Mouse (Mus musculus) lung, embryonic 14.5 days (tissue): ENCODE measurements around the gene Hps6. TPM values are rescaled to one million over a fixed set of nuclear protein-coding genes. Genes with fewer than 3 reads are reported as not detected.

Experiments used
- ATAC-seq: fragments of 200-750 bp; cut with Nextera tagmentation; 2 replicates; pipeline ENCODE4 v1.8.0; 2017; ENCODE audit warnings: mild to moderate bottlenecking, moderate TSS enrichment, moderate library complexity; ENCODE audit not compliant: insufficient read depth
- DNase-seq: peaks from one replicate; pipeline ENCODE4 v3.0.0-alpha.2; 2015
- H3K27ac ChIP-seq: fragments of 300-500 bp; sonication (generic); 2 replicates; pipeline ENCODE4 v1.5.1; 2014; ENCODE audit warnings: low read depth, mild to moderate bottlenecking, moderate library complexity
- H3K27me3 ChIP-seq: fragments of 300-500 bp; sonication (generic); 2 replicates; pipeline ENCODE4 v1.6.1; 2014; ENCODE audit warnings: low read length, control low read depth; ENCODE audit not compliant: insufficient read depth
- H3K36me3 ChIP-seq: fragments of 300-500 bp; sonication (generic); 2 replicates; pipeline ENCODE4 v1.6.1; 2014; ENCODE audit warnings: control low read depth; ENCODE audit not compliant: insufficient read depth
- H3K4me1 ChIP-seq: fragments of 300-500 bp; sonication (generic); 2 replicates; pipeline ENCODE4 v1.6.1; 2014; ENCODE audit warnings: antibody characterized with exemption, control low read depth; ENCODE audit not compliant: insufficient read depth
- H3K4me2 ChIP-seq: fragments of 300-500 bp; sonication (generic); 2 replicates; pipeline ENCODE4 v1.6.1; 2014; ENCODE audit warnings: mild to moderate bottlenecking
- H3K4me3 ChIP-seq: fragments of 300-500 bp; sonication (generic); 2 replicates; pipeline ENCODE4 v1.5.1; 2014; ENCODE audit warnings: low read depth, low read length
- H3K9ac ChIP-seq: fragments of 300-500 bp; sonication (generic); 2 replicates; pipeline ENCODE4 v1.6.1; 2014
- H3K9me3 ChIP-seq: fragments of 300-500 bp; sonication (generic); 2 replicates; pipeline ENCODE4 v1.6.1; 2016; ENCODE audit warnings: low read depth, low read length, control low read depth
- CTCF ChIP-seq: IDR thresholded peaks from 2 replicates; pipeline ENCODE4 v1.5.1; 2016; ENCODE audit warnings: antibody characterized with exemption, low read depth
- WGBS: fragments of 180-500 bp; shearing (Covaris S2); extraction: QIAGEN DNeasy Blood & Tissue Kit; methylation state at CpG from one replicate; pipeline ENCODE4 v1.1.7; 2014; 5-methylcytosine and 5-hydroxymethylcytosine counted together
- polyA plus RNA-seq: library from polyadenylated mRNA; unstranded; fragments of >200 nt; fragmentation: Nextera tagmentation; extraction: Ambion mirVana; gene quantifications from 2 replicates; pipeline ENCODE4 v1.2.1, GENCODE M21; 2014

The Hps6 gene
- polyA plus RNA-seq, 1 experiment from 2014 or later = 6.0 TPM

- Histone ChIP-seq H3K27ac (peak overlapping the region; percentile 99), H3K4me1 (peaks cover 30% of the 10 kb centered on the region), H3K9me3 (no peaks in the 10 kb centered on the region), H3K27me3 (no peaks in the 10 kb centered on the region), H3K9ac (peak overlapping the region; percentile 98), H3K4me2 (peak overlapping the region; percentile 77), H3K36me3 (no peaks in the 10 kb centered on the region), H3K4me3 (peak overlapping the region; percentile 88)
- TF ChIP-seq CTCF = no peak
- ATAC-seq = peak; percentile 71
- WGBS = 2% methylated on average over 7 of the region's 7 CpGs
- DNase-seq = peak; percentile 88
Measured at GRCm38 (mm10) chr19:46045696-46046311, 42.5 kb downstream of the Hps6 start.

DNA sequence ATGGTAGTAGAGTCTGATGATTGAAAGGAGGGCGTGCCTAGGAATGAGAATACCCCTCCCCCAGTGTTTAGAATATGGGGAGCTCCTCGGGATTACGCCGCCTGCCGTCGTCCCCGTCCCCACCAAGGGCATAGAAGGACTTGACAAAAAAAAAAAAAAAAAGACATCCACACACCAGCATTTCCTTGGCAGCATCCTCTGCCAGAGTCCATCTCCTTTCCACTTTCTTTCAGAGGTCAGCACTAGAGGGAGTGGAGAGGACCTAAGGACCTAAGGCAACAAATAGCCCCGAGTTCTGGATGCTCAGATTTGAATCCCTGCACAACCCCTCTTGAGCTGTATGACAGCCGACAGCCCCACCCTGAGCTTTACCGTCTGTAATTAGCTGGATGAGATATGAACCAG, 43.3 kb downstream of the Hps6 start:
- Histone ChIP-seq H3K9me3 (no peaks in the 10 kb centered on the region), H3K9ac (no peak overlapping the region), H3K27me3 (no peaks in the 10 kb centered on the region), H3K27ac (peak overlapping the region; percentile 99), H3K36me3 (no peaks in the 10 kb centered on the region), H3K4me1 (peaks cover 23% of the 10 kb centered on the region), H3K4me3 (peak overlapping the region; percentile 88), H3K4me2 (peak overlapping the region; percentile 77)
- peak; percentile 67 for DNase-seq
- 5% methylated on average over 10 of the region's 10 CpGs for WGBS
- ATAC-seq = no peak
- peak; percentile 43; the same call in 1 of the 2 replicates for TF ChIP-seq CTCF

- TF ChIP-seq CTCF = no peak
- no peak overlapping the region for H3K4me2 ChIP-seq
- no peak overlapping the region for H3K9ac ChIP-seq
- no peak overlapping the region for H3K4me3 ChIP-seq
- no peaks in the 10 kb centered on the region for H3K36me3 ChIP-seq
- WGBS = 70% methylated on average over 2 of the region's 2 CpGs
- DNase-seq (no peak), ATAC-seq (no peak)
- no peak overlapping the region for H3K27ac ChIP-seq
- H3K4me1 ChIP-seq = peaks cover 17% of the 10 kb centered on the region; the same call in 1 of the 2 replicates
- H3K9me3 ChIP-seq = no peaks in the 10 kb centered on the region
- no peaks in the 10 kb centered on the region for H3K27me3 ChIP-seq
Measured at GRCm38 (mm10) chr19:46047426-46047825, 44.1 kb downstream of the Hps6 start.

DNA sequence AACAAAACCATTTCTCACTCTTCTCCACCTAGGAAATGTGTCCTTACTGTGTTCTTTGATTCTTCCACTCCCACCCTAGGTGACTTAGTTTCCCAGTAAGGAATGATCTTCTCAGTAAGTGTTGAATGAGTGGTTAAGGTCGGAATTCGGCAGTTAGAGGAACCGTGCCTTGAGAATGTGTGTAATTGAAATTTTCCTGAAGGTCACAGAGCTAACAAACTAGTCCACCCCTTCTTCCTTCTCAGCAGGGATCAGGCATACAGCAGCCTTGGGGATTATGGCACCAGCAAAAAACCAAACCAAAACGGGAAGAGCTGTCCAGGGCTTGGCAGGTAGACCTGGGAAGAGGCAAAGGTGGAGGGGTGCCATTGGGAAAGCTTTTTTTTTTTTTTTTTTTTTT, 45.8 kb downstream of the Hps6 start:
- no peak overlapping the region for H3K9ac ChIP-seq
- ATAC-seq = no peak
- TF ChIP-seq CTCF = no peak
- 0 out of 2 replicates have a peak, but pooled peaks cover 7% of the 10 kb centered on the region for H3K4me1 ChIP-seq
- no peak overlapping the region for H3K4me2 ChIP-seq
- 58% methylated on average over 4 of the region's 4 CpGs for WGBS
- no peaks in the 10 kb centered on the region for H3K36me3 ChIP-seq
- H3K9me3 ChIP-seq = no peaks in the 10 kb centered on the region
- H3K27me3 ChIP-seq = no peaks in the 10 kb centered on the region
- no peak for DNase-seq
- H3K27ac ChIP-seq = no peak overlapping the region
- no peak overlapping the region for H3K4me3 ChIP-seq

- H3K4me2 ChIP-seq = no peak overlapping the region
- no peak overlapping the region for H3K27ac ChIP-seq
- no peak for ATAC-seq
- H3K9ac ChIP-seq = no peak overlapping the region; the same call in 1 of the 2 replicates
- H3K27me3 ChIP-seq = no peaks in the 10 kb centered on the region
- no peak overlapping the region for H3K4me3 ChIP-seq
- TF ChIP-seq CTCF = no peak
- DNase-seq = no peak
- no peaks in the 10 kb centered on the region for H3K9me3 ChIP-seq
- WGBS = 68% methylated on average over 2 of the region's 2 CpGs
- H3K4me1 ChIP-seq = 0 out of 2 replicates have a peak, but pooled peaks cover 7% of the 10 kb centered on the region
- H3K36me3 ChIP-seq = no peaks in the 10 kb centered on the region
Measured at GRCm38 (mm10) chr19:46050462-46050861, 47.2 kb downstream of the Hps6 start.

Other genes starting within 250 kb of the Hps6 start
- gene Mgea5, start 219.7 kb upstream of the Hps6 start, polyA plus RNA-seq = 58.3 and 61.8 TPM in 2 replicates
- 2.8 and 3.2 TPM in 2 replicates for gene Kcnip2, start 187.4 kb upstream of the Hps6 start, polyA plus RNA-seq
- 16.0 and 17.8 TPM in 2 replicates for gene Armh3, start 5.0 kb upstream of the Hps6 start, polyA plus RNA-seq
- gene Pprc1, start 41.4 kb downstream of the Hps6 start, polyA plus RNA-seq = 53.7 and 55.1 TPM in 2 replicates
- gene Ldb1, start 41.7 kb downstream of the Hps6 start, polyA plus RNA-seq = 86.7 and 87.7 TPM in 2 replicates
- gene Nolc1, start 72.4 kb downstream of the Hps6 start, polyA plus RNA-seq = 99.3 and 105 TPM in 2 replicates
- not detected in 2 replicates for gene Elovl3, start 128.4 kb downstream of the Hps6 start, polyA plus RNA-seq
- 0.41 and 0.82 TPM in 2 replicates for gene Pitx3, start 144.8 kb downstream of the Hps6 start, polyA plus RNA-seq
- 63.6 and 66.4 TPM in 2 replicates for gene Gbf1, start 149.0 kb downstream of the Hps6 start, polyA plus RNA-seq